Mouse (Mus musculus) embryonic stem cell, embryonic (primary cell): ENCODE measurements around the gene Serp1.
"Not testable (repeated sequence)": the region's sequence is repeated elsewhere in the genome, so short reads cannot be mapped to it uniquely, and the experiment has no call there.

ENCODE experiments used
- CTCF ChIA-PET, 4 experiments: fragments of 300-600 bp in 2 of 4; fragments of 350-600 bp in 2 of 4; sonication (Branson Sonifier 250); formaldehyde crosslinking; loops; one replicate each; lab custom pipeline; 2022; ENCODE audit warnings: inconsistent platforms in 2 of 4; lab: Charles Lee
- POLR2A ChIA-PET, 4 experiments: fragments of 300-600 bp in 2 of 4; fragments of 350-600 bp in 2 of 4; sonication (Branson Sonifier 250); formaldehyde crosslinking; loops; one replicate each; lab custom pipeline; 2022; ENCODE audit warnings: antibody characterized with exemption in 4 of 4, inconsistent platforms in 1 of 4; lab: Charles Lee

Serp1 gene

GRCm38 (mm10) chr3:58516602-58516976, 9.1 kb downstream of the Serp1 start:
- ChIA-PET CTCF (interaction anchor here in 1 of 4 experiments (0.6 kb wide), 1 partner anchor 9 kb away, joined by 3 read pairs; the partner anchor contains the start of gene Serp1), POLR2A (interaction anchor here in 1 of 4 experiments (0.6 to 1.3 kb wide), 3 partner anchors 9 to 334 kb away, joined by 3 to 4 read pairs (median 3); partner anchors contain the start of genes Eif2a and Serp1)

- CTCF ChIA-PET, result interaction anchor here in 1 of 4 experiments (0.6 kb wide), 1 partner anchor 10 kb away, joined by 3 read pairs; the partner anchor contains the start of gene Serp1
- POLR2A ChIA-PET, result interaction anchor here in 1 of 4 experiments (0.6 to 1.3 kb wide), 3 partner anchors 10 to 334 kb away, joined by 3 to 4 read pairs (median 3); partner anchors contain the start of genes Eif2a and Serp1
These were observed 9.6 kb downstream of the Serp1 start for GRCm38 (mm10) chr3:58515947-58516601.

DNA sequence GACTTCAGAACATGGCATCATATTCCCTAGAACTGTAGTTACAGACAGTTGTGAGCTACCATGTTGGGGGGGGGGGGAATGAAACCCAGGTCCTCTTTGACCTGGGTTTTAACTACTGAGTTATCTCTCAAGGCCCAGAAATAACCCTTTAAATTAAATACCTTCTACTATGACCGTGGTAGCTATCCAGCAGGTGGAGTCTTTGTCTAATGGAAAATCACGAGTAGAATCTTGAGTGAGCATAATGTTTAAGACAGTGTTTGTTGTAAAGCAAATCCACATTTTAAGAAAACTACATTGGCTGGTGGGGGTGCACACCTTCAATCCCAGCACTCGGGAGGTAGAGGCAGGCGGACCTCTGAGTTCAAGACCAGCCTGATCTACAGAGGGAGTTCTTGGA, 12.2 kb downstream of the Serp1 start:
- ChIA-PET POLR2A (interaction anchor here in 3 of 4 experiments (0.6 to 2.8 kb wide), 9 partner anchors 8 to 927 kb away, joined by 3 to 12 read pairs (median 3); partner anchors contain the start of genes Eif2a (in 1 of the 3), Selenot (in 1 of the 3) and Serp1 (in 1 of the 3)), CTCF (interaction anchor here in 3 of 4 experiments (0.5 to 2.3 kb wide), 4 partner anchors 140 to 335 kb away, joined by 3 to 8 read pairs (median 4); no protein-coding TSS in a partner anchor)

- POLR2A ChIA-PET, result interaction anchor here in 2 of 4 experiments (0.6 to 2.8 kb wide), 9 partner anchors 9 to 927 kb away, joined by 3 to 12 read pairs (median 3); partner anchors contain the start of genes Eif2a (in 1 of the 2), Selenot (in 1 of the 2) and Serp1 (in 1 of the 2)
- CTCF ChIA-PET, result interaction anchor here in 1 of 4 experiments (0.5 to 2.3 kb wide), 2 partner anchors 38 to 141 kb away, joined by 3 to 8 read pairs; no protein-coding TSS in a partner anchor
These were observed 13.0 kb downstream of the Serp1 start for GRCm38 (mm10) chr3:58512740-58513139.

DNA sequence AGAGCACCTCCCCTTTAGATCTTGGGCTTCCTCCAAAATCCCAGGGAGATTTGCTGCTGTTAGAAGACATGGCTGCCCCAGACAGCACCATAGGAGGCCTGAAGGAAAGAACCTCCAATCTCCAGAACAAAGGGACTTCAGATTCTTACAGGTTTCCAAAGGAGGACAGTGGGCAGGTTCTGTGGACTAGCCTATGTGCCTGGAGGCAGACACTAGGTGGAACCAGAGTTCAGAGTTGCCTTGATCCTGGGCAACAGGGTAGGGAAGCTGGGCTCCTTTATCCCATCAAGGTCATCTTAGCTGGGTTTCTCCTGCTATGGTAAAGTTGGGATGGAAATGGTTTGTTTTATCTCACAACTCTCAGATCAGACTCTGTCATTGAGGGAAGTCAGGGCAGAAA, 14.1 kb downstream of the Serp1 start:
- CTCF ChIA-PET, result interaction anchor here in 1 of 4 experiments (1.0 to 2.3 kb wide), 2 partner anchors 10 to 142 kb away, joined by 3 to 8 read pairs; no protein-coding TSS in a partner anchor

GRCm38 (mm10) chr3:58508020-58508750, 17.5 kb downstream of the Serp1 start:
- ChIA-PET CTCF (interaction anchor here in 1 of 4 experiments (0.7 kb wide), 1 partner anchor 32 kb away, joined by 3 read pairs; no protein-coding TSS in a partner anchor), POLR2A (interaction anchor here in 1 of 4 experiments (0.9 kb wide), 1 partner anchor 69 kb away, joined by 3 read pairs; no protein-coding TSS in a partner anchor)

More for the DNA sequence above, 14.1 kb downstream of the Serp1 start:
- POLR2A ChIA-PET, result interaction anchor here in 1 of 4 experiments (0.5 to 2.8 kb wide), 3 partner anchors 15 to 896 kb away, joined by 3 to 11 read pairs (median 4); partner anchors contain the start of genes Eif2a and Serp1

- CTCF ChIA-PET, result no interaction called here
- POLR2A ChIA-PET, result interaction anchor here in 1 of 4 experiments (1.0 to 1.5 kb wide), 2 partner anchors 21 to 75 kb away, joined by 3 to 4 read pairs; partner anchors contain the start of genes Eif2a and Serp1
These were observed 21.0 kb downstream of the Serp1 start for GRCm38 (mm10) chr3:58504676-58505075.

GRCm38 (mm10) chr3:58503720-58504333, 21.9 kb downstream of the Serp1 start:
- POLR2A ChIA-PET, result interaction anchor here in 3 of 4 experiments (0.6 to 1.5 kb wide), 5 partner anchors 18 to 87 kb away, joined by 3 read pairs; partner anchors contain the start of genes Eif2a (in 1 of the 3) and Serp1 (in 1 of the 3)
- CTCF ChIA-PET, result no interaction called here

DNA sequence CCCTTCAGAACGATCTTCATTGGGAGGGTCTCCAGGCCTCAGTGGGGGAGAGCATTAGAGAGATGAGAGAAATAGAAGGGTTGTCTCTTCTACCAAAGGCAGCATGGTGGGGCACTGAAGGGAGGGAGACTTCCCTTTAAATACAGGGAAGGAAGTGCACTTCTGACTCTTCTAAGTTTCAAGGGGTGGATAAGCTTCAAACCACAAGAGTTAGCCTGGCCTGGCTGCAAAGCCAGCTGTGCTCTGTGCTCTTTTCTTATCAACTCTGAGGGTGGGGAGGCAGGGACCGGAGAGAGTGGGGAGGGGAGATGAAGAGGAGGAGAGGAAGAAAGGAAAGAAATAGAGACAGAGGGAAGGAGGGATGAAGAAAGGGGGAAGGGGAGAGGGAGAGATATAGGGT, 23.7 kb downstream of the Serp1 start:
- CTCF ChIA-PET, result no interaction called here
- POLR2A ChIA-PET, result interaction anchor here in 1 of 4 experiments (0.6 kb wide), 1 partner anchor 106 kb away, joined by 3 read pairs; no protein-coding TSS in a partner anchor

DNA sequence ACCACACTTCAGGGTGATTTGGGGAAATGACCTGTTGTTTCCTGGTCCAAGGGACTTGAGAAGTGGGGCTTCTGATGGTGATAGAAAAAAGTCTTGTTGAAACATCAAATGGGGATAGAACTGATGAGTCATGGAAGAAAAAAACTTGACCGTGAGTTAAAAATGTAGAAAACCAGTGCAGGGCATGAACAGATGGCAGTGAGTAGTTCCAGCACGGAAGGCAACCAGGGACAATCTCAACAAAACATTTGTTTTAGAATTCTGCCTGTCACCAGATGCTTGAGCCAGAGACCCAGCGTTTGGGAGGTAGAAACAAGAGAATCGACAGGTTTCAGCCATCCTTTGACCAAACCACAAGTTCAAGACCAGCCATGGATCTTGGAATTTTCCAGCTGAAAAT, 32.1 kb downstream of the Serp1 start:
- POLR2A ChIA-PET, result interaction anchor here in 1 of 4 experiments (0.7 kb wide), 1 partner anchor 346 kb away, joined by 3 read pairs; no protein-coding TSS in a partner anchor
- CTCF ChIA-PET, result interaction anchor here in 1 of 4 experiments (0.6 kb wide), 1 partner anchor 199 kb away, joined by 3 read pairs; the partner anchor contains the start of gene Siah2

DNA sequence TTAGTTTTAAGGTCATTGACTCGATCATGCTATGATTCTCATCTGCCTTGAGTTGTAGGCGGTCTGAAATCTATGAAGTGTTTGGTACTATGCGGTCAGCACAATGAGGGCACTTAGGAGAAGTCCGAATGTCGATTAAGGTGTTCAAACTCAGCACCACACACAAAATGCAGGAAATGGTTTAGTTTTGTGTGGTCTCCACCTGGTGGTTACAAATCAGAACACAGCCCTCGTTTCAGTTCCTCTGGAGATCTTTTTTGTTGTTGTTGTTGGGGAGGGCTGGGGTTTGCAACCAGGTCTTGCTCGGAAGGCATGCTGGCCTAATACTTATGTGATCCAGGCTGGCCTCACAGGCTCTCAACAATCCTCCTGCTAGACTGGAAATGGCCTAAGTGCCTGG, 34.9 kb downstream of the Serp1 start:
- CTCF ChIA-PET, result interaction anchor here in 1 of 4 experiments (1.2 kb wide), 1 partner anchor 328 kb away, joined by 3 read pairs; no protein-coding TSS in a partner anchor
- POLR2A ChIA-PET, result interaction anchor here in 1 of 4 experiments (0.6 to 1.5 kb wide), 2 partner anchors 44 to 75 kb away, joined by 3 to 5 read pairs; no protein-coding TSS in a partner anchor

- CTCF ChIA-PET, result interaction anchor here in 1 of 4 experiments (0.7 kb wide), 1 partner anchor 681 kb away, joined by 3 read pairs; no protein-coding TSS in a partner anchor
- POLR2A ChIA-PET, result no interaction called here
These were observed 37.5 kb downstream of the Serp1 start for GRCm38 (mm10) chr3:58487999-58488775.

DNA sequence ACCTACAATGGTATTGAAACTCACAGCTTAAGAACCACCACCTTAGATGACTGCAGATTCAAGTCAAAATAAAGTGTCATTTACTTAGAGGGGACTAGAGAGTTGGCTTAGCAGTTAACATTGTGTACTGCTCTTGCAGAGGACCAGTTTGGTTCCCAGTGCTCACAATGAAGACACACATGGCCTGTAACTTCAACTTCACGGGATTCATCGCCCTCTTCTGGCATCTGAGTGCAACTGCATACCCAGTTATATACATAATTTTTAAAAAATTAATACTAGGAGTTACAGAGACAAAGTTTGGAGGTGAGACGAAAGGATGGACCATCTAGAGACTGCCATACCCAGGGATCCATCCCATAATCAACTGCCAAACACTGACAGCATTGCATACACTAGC, 38.6 kb downstream of the Serp1 start:
- ChIA-PET POLR2A (no interaction called here), CTCF (no interaction called here)

DNA sequence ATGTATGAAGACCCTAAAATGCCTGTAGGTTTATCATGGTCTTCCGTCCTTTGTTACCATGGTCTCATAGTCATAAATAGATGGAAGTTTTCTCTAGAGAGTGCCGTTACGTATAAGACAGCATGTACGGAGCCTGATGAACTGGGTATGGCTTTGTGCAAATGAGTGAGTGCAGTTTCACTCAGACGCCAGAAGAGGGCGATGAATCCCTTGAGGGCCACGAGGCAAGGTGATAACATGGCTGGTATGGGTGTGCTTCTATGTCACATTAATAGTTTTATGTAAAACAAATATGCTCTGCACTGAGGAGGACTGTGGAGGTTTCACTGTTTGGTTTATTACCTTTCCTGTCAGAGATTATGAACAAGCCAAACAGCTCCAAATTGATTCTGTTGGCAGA, 39.8 kb downstream of the Serp1 start:
- ChIA-PET CTCF (interaction anchor here in 2 of 4 experiments (0.5 to 1.1 kb wide), 4 partner anchors 38 to 1692 kb away, joined by 4 to 5 read pairs (median 4); no protein-coding TSS in a partner anchor), POLR2A (interaction anchor here in 1 of 4 experiments (0.7 kb wide), 1 partner anchor 40 kb away, joined by 3 read pairs; the partner anchor contains the start of gene Serp1)

DNA sequence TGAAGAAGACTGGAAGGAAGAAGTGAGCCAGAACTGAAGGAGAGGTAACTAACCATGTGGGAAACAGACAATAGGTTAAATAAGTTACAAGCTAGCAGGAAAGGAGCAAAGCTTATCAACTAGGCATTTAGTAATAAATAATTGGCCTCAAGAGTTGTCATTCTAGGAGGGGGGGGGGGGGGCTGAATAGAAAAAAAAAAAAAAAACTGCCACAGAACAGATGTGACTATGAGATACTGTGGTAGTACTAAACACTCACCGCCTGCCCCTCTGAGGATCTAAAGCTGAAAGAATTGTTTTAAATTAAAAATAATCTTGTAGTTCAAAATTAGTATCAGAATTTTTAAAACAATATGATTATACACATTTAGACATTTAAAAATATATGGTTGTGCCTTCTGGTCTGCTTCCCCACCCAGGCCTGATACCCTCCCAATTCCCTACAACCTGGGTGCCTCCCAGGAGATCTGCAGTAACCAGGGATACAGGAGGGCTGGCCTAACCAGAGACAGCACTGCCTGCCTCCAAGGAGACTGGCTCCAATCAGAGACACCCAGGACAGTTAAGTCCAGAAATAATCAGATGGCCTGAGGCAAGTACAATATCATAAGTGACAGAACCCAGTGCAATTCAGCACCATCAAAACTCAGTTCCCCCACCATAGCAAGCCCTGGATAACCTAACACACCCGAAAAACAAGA, 46.8 kb downstream of the Serp1 start:
- POLR2A ChIA-PET, result interaction anchor here in 1 of 4 experiments (0.6 kb wide), 1 partner anchor 24 kb away, joined by 4 read pairs; no protein-coding TSS in a partner anchor
- CTCF ChIA-PET, result no interaction called here

GRCm38 (mm10) chr3:58475298-58475697, 50.4 kb downstream of the Serp1 start:
- CTCF ChIA-PET, result not testable (repeated sequence)

More at GRCm38 (mm10) chr3:58475298-58475697, 50.4 kb downstream of the Serp1 start:
- POLR2A ChIA-PET, result not testable (repeated sequence)
